ENCODE assay signal across 11 mouse cellular contexts in the genomic region with DNA sequence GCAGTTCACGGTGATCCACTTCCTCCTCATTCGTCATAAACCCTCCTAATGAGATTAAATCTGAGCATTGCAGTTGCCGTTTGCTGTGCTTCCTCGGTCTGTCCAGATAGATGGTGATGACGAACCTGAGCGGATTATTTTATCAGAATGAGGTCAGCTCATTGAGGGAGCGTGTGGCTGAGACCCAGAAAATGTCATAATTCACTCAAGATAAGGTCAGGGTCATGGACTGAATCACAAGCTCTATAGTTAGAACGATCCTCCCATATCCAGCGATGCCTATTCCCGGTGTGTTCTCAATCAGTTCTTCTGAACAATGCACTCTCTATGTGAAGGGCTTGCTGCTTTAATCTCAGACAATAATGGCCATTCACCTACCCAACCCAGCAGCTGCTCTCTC. TPM values are rescaled to one million over a fixed set of nuclear protein-coding genes. Genes with fewer than 3 reads are reported as not detected.
DNase-seq lines count a peak whose midpoint lies in the region; ATAC-seq lines count a peak whose summit lies in the region.
"Had no signal": no experiment of that assay in that cellular context is flagged by ENCODE, and none has a peak within 500 bp of the region (broad histone marks: within the 10 kb centered on the region; RNA-seq: fewer than 3 reads in every experiment).

No protein-coding gene starts in this region.

- no peaks in the 10 kb centered on the region for H3K4me1 ChIP-seq in forebrain, embryonic 16.5 days (replicated peaks; ENCODE audit: control insufficient read depth, insufficient read depth, low read length)
- no peaks in the 10 kb centered on the region for H3K4me1 ChIP-seq in limb, embryonic 11.5 days (ENCODE audit: control insufficient read depth, insufficient read depth, low read length)

- no peak for ATAC-seq in forebrain, embryonic 16.5 days
- peak; percentile 72 for ATAC-seq in limb, embryonic 11.5 days (ENCODE audit: insufficient number of reproducible peaks, low FRiP score, low TSS enrichment, low read depth)
- ATAC-seq in erythroblast, adult 5-6 weeks (replicated peaks; ENCODE audit: low FRiP score, poor library complexity, severe bottlenecking), result no peak
- no peak for ATAC-seq in CD4-positive, CD25-positive, alpha-beta regulatory T cell, adult 4 months

- H3K27me3 ChIP-seq in forebrain, embryonic 16.5 days (replicated peaks; ENCODE audit: control insufficient read depth, insufficient read depth, low read length), result no peaks in the 10 kb centered on the region
- H3K27me3 ChIP-seq in limb, embryonic 11.5 days (ENCODE audit: control insufficient read depth, insufficient read depth, low read length), result no peaks in the 10 kb centered on the region

- no peak overlapping the region for H3K27ac ChIP-seq in forebrain, embryonic 16.5 days (ENCODE audit: low read length)
- H3K27ac ChIP-seq in limb, embryonic 11.5 days (replicated peaks; ENCODE audit: low read depth, low read length), result peak overlapping the region; percentile 38; the same call in 1 of the 2 replicates

- H3K36me3 ChIP-seq in forebrain, embryonic 16.5 days (ENCODE audit: control insufficient read depth, insufficient read depth), result no peaks in the 10 kb centered on the region
- no peaks in the 10 kb centered on the region for H3K36me3 ChIP-seq in limb, embryonic 11.5 days (ENCODE audit: control insufficient read depth, insufficient read depth, low read length)

- H3K9ac ChIP-seq in forebrain, embryonic 16.5 days (replicated peaks; ENCODE audit: low read depth, low read length), result no peak overlapping the region
- no peak overlapping the region for H3K9ac ChIP-seq in limb, embryonic 11.5 days (ENCODE audit: low read length)

- WGBS in forebrain, embryonic 16.5 days, result 21% methylated on average over 10 of the region's 10 CpGs
- 52% methylated on average over 10 of the region's 10 CpGs for WGBS in limb, embryonic 11.5 days

- DNase-seq in 416B (ENCODE audit: low read depth), result peak; percentile 61
- peak; percentile 64 for DNase-seq in NIH3T3 (ENCODE audit: low read depth)
- DNase-seq in limb, embryonic 11.5 days (ENCODE audit: low spot score), result no peak
- no peak for DNase-seq in lung, postnatal 25 days (ENCODE audit: low spot score)
- no peak for DNase-seq in cerebellum, postnatal 4 days (ENCODE audit: low spot score in 2 of 2)
- DNase-seq: cerebellum, postnatal 36 days had no signal

- H3K9me3 ChIP-seq in forebrain, embryonic 16.5 days (ENCODE audit: control insufficient read depth, low read length), result no peaks in the 10 kb centered on the region
- no peaks in the 10 kb centered on the region for H3K9me3 ChIP-seq in limb, embryonic 11.5 days (ENCODE audit: control insufficient read depth, low read length)

- H3K4me3 ChIP-seq in forebrain, embryonic 16.5 days (replicated peaks; ENCODE audit: low read length), result 0 out of 2 replicates have a peak overlapping the region, but pooled peaks have one; percentile 1
- H3K4me3 ChIP-seq in limb, embryonic 11.5 days (ENCODE audit: low read depth, low read length), result no peak overlapping the region

- peak overlapping the region; percentile 23 for H3K4me2 ChIP-seq in forebrain, embryonic 16.5 days (ENCODE audit: low read length)
- peak overlapping the region; percentile 21; the same call in 1 of the 2 replicates for H3K4me2 ChIP-seq in limb, embryonic 11.5 days (ENCODE audit: low read depth, severe bottlenecking)

RNA-seq across cellular contexts. Expression of gene Cldn24, which starts 34.2 kb away (rescaled TPM):
- polyA plus RNA-seq in forebrain, embryonic 16.5 days (2015; fragmentation: Nextera tagmentation; extraction: Ambion mirVana), result not detected in 2 replicates
- polyA plus RNA-seq in limb, embryonic 11.5 days (2014; fragmentation: Nextera tagmentation; extraction: Ambion mirVana), result not detected in 2 replicates
- total RNA-seq in erythroblast, adult 5-6 weeks (2015; ENCODE audit: low replicate concordance), result not detected in 2 replicates
- not detected in 2 replicates for total RNA-seq in erythroblast, adult 5-6 weeks (2017; ENCODE audit: low replicate concordance)
- not detected for polyA plus RNA-seq in CD4-positive, CD25-positive, alpha-beta regulatory T cell, adult 4 months (2017; shearing (Covaris generic))
- polyA plus RNA-seq: lung, embryonic 16.5 days; spleen, adult 2 months had no signal

RNA-seq across cellular contexts. Expression of gene Cldn22, which starts 36.6 kb away (rescaled TPM):
- polyA plus RNA-seq in forebrain, embryonic 16.5 days (2015; fragmentation: Nextera tagmentation; extraction: Ambion mirVana), result not detected in 2 replicates
- polyA plus RNA-seq in limb, embryonic 11.5 days (2014; fragmentation: Nextera tagmentation; extraction: Ambion mirVana), result not detected in 2 replicates
- not detected in 2 replicates for total RNA-seq in erythroblast, adult 5-6 weeks (2015; ENCODE audit: low replicate concordance)
- not detected in 2 replicates for total RNA-seq in erythroblast, adult 5-6 weeks (2017; ENCODE audit: low replicate concordance)
- not detected for polyA plus RNA-seq in CD4-positive, CD25-positive, alpha-beta regulatory T cell, adult 4 months (2017; shearing (Covaris generic))
- polyA plus RNA-seq: lung, embryonic 16.5 days had no signal

Comparison
In these comparisons a context has a peak if more than half of its experiments do, and no peak if none do; other contexts are left out.
1. DNase-seq: peak in 416B (single experiment) and NIH3T3 (single experiment); none in limb, embryonic 11.5 days (single experiment), lung, postnatal 25 days (single experiment) and cerebellum, postnatal 4 days (0 of 2).